20 mouse cellular contexts compared by ENCODE assay signal in genomic region chr3:84740050-84740596, GRCm38 (mm10).
DNase-seq lines count a peak whose midpoint lies in the region; ATAC-seq lines count a peak whose summit lies in the region.
"Had no signal": no experiment of that assay in that cellular context is flagged by ENCODE, and none has a peak within 500 bp of the region (broad histone marks: within the 10 kb centered on the region; RNA-seq: fewer than 3 reads in every experiment).

No protein-coding gene starts in this region.

- no peak overlapping the region for H3K9ac ChIP-seq in hindbrain, embryonic 12.5 days
- no peak overlapping the region for H3K9ac ChIP-seq in neural tube, embryonic 12.5 days
- H3K9ac ChIP-seq in hindbrain, embryonic 15.5 days = no peak overlapping the region
- no peak overlapping the region; the same call in 1 of the 2 replicates for H3K9ac ChIP-seq in neural tube, embryonic 14.5 days (replicated peaks; ENCODE audit: low read depth, low read length)
- H3K9ac ChIP-seq: forebrain, embryonic 15.5 days; heart, embryonic 12.5 days; intestine, embryonic 15.5 days; limb, embryonic 15.5 days; liver, embryonic 15.5 days had no signal

- H3K4me3 ChIP-seq in hindbrain, embryonic 12.5 days = no peak overlapping the region
- H3K4me3 ChIP-seq in hindbrain, embryonic 10.5 days = no peak overlapping the region
- no peak overlapping the region for H3K4me3 ChIP-seq in neural tube, embryonic 12.5 days
- no peak overlapping the region for H3K4me3 ChIP-seq in hindbrain, embryonic 15.5 days
- no peak overlapping the region for H3K4me3 ChIP-seq in neural tube, embryonic 14.5 days (ENCODE audit: low read depth, low read length)
- H3K4me3 ChIP-seq: erythroblast, embryonic 14.5 days; forebrain, embryonic 15.5 days; heart, embryonic 12.5 days; intestine, embryonic 15.5 days; limb, embryonic 15.5 days; liver, embryonic 15.5 days had no signal

- H3K4me1 ChIP-seq in hindbrain, embryonic 12.5 days = peaks cover 8% of the 10 kb centered on the region
- H3K4me1 ChIP-seq in hindbrain, embryonic 10.5 days (replicated peaks) = 0 out of 2 replicates have a peak, but pooled peaks cover 9% of the 10 kb centered on the region
- H3K4me1 ChIP-seq in neural tube, embryonic 12.5 days = peaks cover 13% of the 10 kb centered on the region
- peaks cover 11% of the 10 kb centered on the region; the same call in 1 of the 2 replicates for H3K4me1 ChIP-seq in hindbrain, embryonic 15.5 days (replicated peaks)
- peaks cover 8% of the 10 kb centered on the region for H3K4me1 ChIP-seq in neural tube, embryonic 14.5 days (ENCODE audit: control insufficient read depth, insufficient read depth, low read length)
- H3K4me1 ChIP-seq: liver, embryonic 15.5 days had no signal

- H3K9me3 ChIP-seq in hindbrain, embryonic 12.5 days (replicated peaks) = no peaks in the 10 kb centered on the region
- no peaks in the 10 kb centered on the region for H3K9me3 ChIP-seq in hindbrain, embryonic 10.5 days
- H3K9me3 ChIP-seq in neural tube, embryonic 12.5 days = no peaks in the 10 kb centered on the region
- H3K9me3 ChIP-seq in hindbrain, embryonic 15.5 days = no peaks in the 10 kb centered on the region
- H3K9me3 ChIP-seq in neural tube, embryonic 14.5 days (ENCODE audit: control insufficient read depth, low read length) = no peaks in the 10 kb centered on the region
- H3K9me3 ChIP-seq: forebrain, embryonic 15.5 days; heart, embryonic 12.5 days; intestine, embryonic 15.5 days; limb, embryonic 15.5 days; liver, embryonic 15.5 days had no signal

- no peak for DNase-seq in hindbrain, embryonic 10.5 days (ENCODE audit: low spot score)
- no peak for DNase-seq in neural tube, embryonic 10.5 days (ENCODE audit: extremely low spot score, low spot score)
- DNase-seq in right cerebral cortex, postnatal 25 days = no peak
- DNase-seq: adrenal gland, postnatal 36 days; cerebellum, adult 2 months; cerebellum, postnatal 36 days; gastrocnemius, postnatal 36 days; spleen, adult 18-20 months; thymus, postnatal 36 days had no signal

- 52% methylated on average over 10 of the region's 10 CpGs for WGBS in hindbrain, embryonic 12.5 days
- 73% methylated on average over 10 of the region's 10 CpGs for WGBS in hindbrain, embryonic 10.5 days
- WGBS in neural tube, embryonic 12.5 days = 43% methylated on average over 10 of the region's 10 CpGs
- WGBS in hindbrain, embryonic 15.5 days = 44% methylated on average over 10 of the region's 10 CpGs
- WGBS in neural tube, embryonic 14.5 days = 28% methylated on average over 10 of the region's 10 CpGs

- ATAC-seq in hindbrain, embryonic 12.5 days (ENCODE audit: low FRiP score) = no peak
- ATAC-seq in neural tube, embryonic 12.5 days (ENCODE audit: low FRiP score, low read depth) = 0 out of 2 replicates have a peak, but pooled peaks have one; percentile 52
- ATAC-seq in hindbrain, embryonic 15.5 days (ENCODE audit: low FRiP score, low read depth) = peak; percentile 78; the same call in 1 of the 2 replicates
- peak; percentile 78 for ATAC-seq in neural tube, embryonic 14.5 days (ENCODE audit: low read depth)
- ATAC-seq in activated CD4-positive, CD25-positive, alpha-beta regulatory T cell, adult 4 months = no peak
- ATAC-seq: forebrain, embryonic 15.5 days; intestine, embryonic 15.5 days had no signal

- peaks cover 14% of the 10 kb centered on the region; the same call in 1 of the 2 replicates for H3K27me3 ChIP-seq in hindbrain, embryonic 12.5 days
- H3K27me3 ChIP-seq in hindbrain, embryonic 10.5 days (ENCODE audit: insufficient read depth, poor library complexity, severe bottlenecking) = peaks cover 23% of the 10 kb centered on the region
- no peaks in the 10 kb centered on the region for H3K27me3 ChIP-seq in neural tube, embryonic 12.5 days (replicated peaks)
- H3K27me3 ChIP-seq in hindbrain, embryonic 15.5 days = no peaks in the 10 kb centered on the region
- no peaks in the 10 kb centered on the region for H3K27me3 ChIP-seq in neural tube, embryonic 14.5 days (ENCODE audit: control insufficient read depth, insufficient read depth, low read length)
- H3K27me3 ChIP-seq: forebrain, embryonic 15.5 days; intestine, embryonic 15.5 days had no signal

- H3K4me2 ChIP-seq in hindbrain, embryonic 12.5 days (replicated peaks) = no peak overlapping the region
- H3K4me2 ChIP-seq in neural tube, embryonic 12.5 days (replicated peaks) = 0 out of 2 replicates have a peak overlapping the region, but pooled peaks have one; percentile 18
- peak overlapping the region; percentile 31 for H3K4me2 ChIP-seq in hindbrain, embryonic 15.5 days
- no peak overlapping the region for H3K4me2 ChIP-seq in neural tube, embryonic 14.5 days (ENCODE audit: low read depth, low read length)
- H3K4me2 ChIP-seq: forebrain, embryonic 15.5 days; heart, embryonic 12.5 days; intestine, embryonic 15.5 days; limb, embryonic 15.5 days; liver, embryonic 15.5 days had no signal

- H3K36me3 ChIP-seq in hindbrain, embryonic 12.5 days = no peaks in the 10 kb centered on the region
- H3K36me3 ChIP-seq in hindbrain, embryonic 10.5 days = no peaks in the 10 kb centered on the region
- H3K36me3 ChIP-seq in neural tube, embryonic 12.5 days = no peaks in the 10 kb centered on the region
- H3K36me3 ChIP-seq in hindbrain, embryonic 15.5 days = no peaks in the 10 kb centered on the region
- H3K36me3 ChIP-seq in neural tube, embryonic 14.5 days (ENCODE audit: control insufficient read depth, insufficient read depth, low read length) = no peaks in the 10 kb centered on the region
- H3K36me3 ChIP-seq: forebrain, embryonic 15.5 days; heart, embryonic 12.5 days; intestine, embryonic 15.5 days; limb, embryonic 15.5 days; liver, embryonic 15.5 days had no signal

- 0 out of 2 replicates have a peak overlapping the region, but pooled peaks have one; percentile 30 for H3K27ac ChIP-seq in hindbrain, embryonic 12.5 days
- H3K27ac ChIP-seq in hindbrain, embryonic 10.5 days = no peak overlapping the region
- H3K27ac ChIP-seq in neural tube, embryonic 12.5 days = no peak overlapping the region
- H3K27ac ChIP-seq in hindbrain, embryonic 15.5 days (replicated peaks) = peak overlapping the region; percentile 76
- peak overlapping the region; percentile 41 for H3K27ac ChIP-seq in neural tube, embryonic 14.5 days (ENCODE audit: low read depth, low read length)
- H3K27ac ChIP-seq: forebrain, embryonic 15.5 days; intestine, embryonic 15.5 days; limb, embryonic 15.5 days; liver, embryonic 15.5 days had no signal

Comparison
In these comparisons a context has a peak if more than half of its experiments do, and no peak if none do; other contexts are left out.
1. ATAC-seq: peak in neural tube, embryonic 12.5 days (single experiment), hindbrain, embryonic 15.5 days (single experiment) and neural tube, embryonic 14.5 days (single experiment); none in hindbrain, embryonic 12.5 days (single experiment) and activated CD4-positive, CD25-positive, alpha-beta regulatory T cell, adult 4 months (single experiment).
2. H3K27ac ChIP-seq: peak in hindbrain, embryonic 12.5 days (single experiment), hindbrain, embryonic 15.5 days (single experiment) and neural tube, embryonic 14.5 days (single experiment); none in hindbrain, embryonic 10.5 days (single experiment) and neural tube, embryonic 12.5 days (single experiment).
3. H3K4me2 ChIP-seq: peak in neural tube, embryonic 12.5 days (single experiment) and hindbrain, embryonic 15.5 days (single experiment); none in hindbrain, embryonic 12.5 days (single experiment) and neural tube, embryonic 14.5 days (single experiment).